Comparison of ENCODE assay signal across 25 mouse cellular contexts in the genomic region with DNA sequence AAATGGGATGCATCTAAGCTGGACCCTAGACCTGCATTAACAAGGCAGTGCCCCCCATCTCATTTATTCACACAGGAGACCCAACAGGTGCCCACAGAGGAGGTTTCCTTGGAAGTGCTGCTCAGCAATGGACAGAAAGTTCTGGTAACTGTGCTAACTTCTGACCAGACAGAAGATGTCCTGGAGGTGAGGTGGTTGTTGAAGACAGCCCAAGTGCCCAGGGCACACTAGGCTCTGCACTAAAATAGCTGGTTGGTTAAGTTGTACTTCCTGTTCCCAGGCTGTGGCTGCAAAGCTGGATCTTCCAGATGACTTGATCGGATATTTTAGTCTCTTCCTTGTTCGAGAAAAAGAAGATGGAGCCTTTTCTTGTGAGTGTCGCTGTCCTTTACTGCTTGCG. TPM values are rescaled to one million over a fixed set of nuclear protein-coding genes. Genes with fewer than 3 reads are reported as not detected.
DNase-seq lines count a peak whose midpoint lies in the region; ATAC-seq and TF ChIP-seq lines count a peak whose summit lies in the region.
"Had no signal": no experiment of that assay in that cellular context is flagged by ENCODE, and none has a peak within 500 bp of the region (broad histone marks: within the 10 kb centered on the region; RNA-seq: fewer than 3 reads in every experiment).

No protein-coding gene starts in this region.

- no peak for ATAC-seq in intestine, embryonic 14.5 days (replicated peaks; ENCODE audit: low FRiP score, low TSS enrichment, low read depth)
- ATAC-seq in intestine, embryonic 15.5 days = no peak
- ATAC-seq: activated CD4-positive, CD25-positive, alpha-beta regulatory T cell, adult 4 months; CD4-positive, CD25-positive, alpha-beta regulatory T cell, adult 4 months; forebrain, embryonic 15.5 days had no signal

- no peak overlapping the region for H3K4me3 ChIP-seq in intestine, embryonic 14.5 days (ENCODE audit: low read depth, low read length)
- no peak overlapping the region for H3K4me3 ChIP-seq in intestine, embryonic 15.5 days (replicated peaks)
- H3K4me3 ChIP-seq in bone marrow macrophage, adult 2 months (ENCODE audit: insufficient read depth, low read length) = peak overlapping the region; percentile 15; the same call in 1 of the 2 replicates
- no peak overlapping the region for H3K4me3 ChIP-seq in macrophage (ENCODE audit: inconsistent target)
- H3K4me3 ChIP-seq: embryonic facial prominence, embryonic 10.5 days; embryonic facial prominence, embryonic 13.5 days; erythroblast, embryonic 14.5 days; forebrain, embryonic 12.5 days; forebrain, embryonic 15.5 days; heart, adult 2 months; heart, embryonic 10.5 days; hindbrain, embryonic 12.5 days; hindbrain, embryonic 15.5 days had no signal

- peaks cover 4% of the 10 kb centered on the region for H3K9me3 ChIP-seq in intestine, embryonic 14.5 days (ENCODE audit: control insufficient read depth, low read length)
- 0 out of 2 replicates have a peak, but pooled peaks cover 4% of the 10 kb centered on the region for H3K9me3 ChIP-seq in intestine, embryonic 15.5 days

- no peak overlapping the region for H3K9ac ChIP-seq in intestine, embryonic 14.5 days (ENCODE audit: low read length)
- no peak overlapping the region for H3K9ac ChIP-seq in intestine, embryonic 15.5 days
- H3K9ac ChIP-seq: embryonic facial prominence, embryonic 13.5 days; forebrain, embryonic 12.5 days; forebrain, embryonic 15.5 days; hindbrain, embryonic 12.5 days; hindbrain, embryonic 15.5 days had no signal

- DNase-seq in intestine, embryonic 14.5 days (ENCODE audit: low spot score) = peak; percentile 35
- peak; percentile 55 for DNase-seq in layer of hippocampus, adult 9-11 months
- no peak for DNase-seq in layer of hippocampus, postnatal 14 days (ENCODE audit: low spot score in 2 of 2)
- DNase-seq in right cerebral cortex, postnatal 36 days (ENCODE audit: low spot score in 2 of 2) = no peak
- DNase-seq in cerebellum, adult 11-12 months = no peak
- DNase-seq: adrenal gland, adult 8-10 months; cerebellum, adult 18-20 months; cerebellum, adult 9-10 months; embryo, embryonic 11 days; gastrocnemius, postnatal 25 days; heart, adult 2 months had no signal

- TF ChIP-seq CTCF in bone marrow macrophage, adult 2 months (IDR thresholded peaks at IDR 0.05; ENCODE audit: low read depth, low read length) = no peak

- peaks cover 67% of the 10 kb centered on the region for H3K36me3 ChIP-seq in intestine, embryonic 14.5 days (ENCODE audit: control insufficient read depth, insufficient read depth, low read length)
- peaks cover 58% of the 10 kb centered on the region for H3K36me3 ChIP-seq in intestine, embryonic 15.5 days
- H3K36me3 ChIP-seq in macrophage (ENCODE audit: inconsistent target) = peaks cover 54% of the 10 kb centered on the region

- no peaks in the 10 kb centered on the region for H3K27me3 ChIP-seq in intestine, embryonic 14.5 days (replicated peaks; ENCODE audit: control insufficient read depth, insufficient read depth, low read length)
- H3K27me3 ChIP-seq in intestine, embryonic 15.5 days (replicated peaks) = no peaks in the 10 kb centered on the region
- H3K27me3 ChIP-seq: embryonic facial prominence, embryonic 13.5 days; forebrain, embryonic 12.5 days; forebrain, embryonic 15.5 days; hindbrain, embryonic 12.5 days; hindbrain, embryonic 15.5 days had no signal

- H3K79me2 ChIP-seq in macrophage (ENCODE audit: inconsistent target) = peaks cover 75% of the 10 kb centered on the region

- TF ChIP-seq POLR2A in bone marrow macrophage, adult 2 months (IDR thresholded peaks at IDR 0.05; ENCODE audit: borderline replicate concordance, low read depth, low read length) = no peak

- peaks cover 19% of the 10 kb centered on the region for H3K4me1 ChIP-seq in intestine, embryonic 14.5 days (replicated peaks; ENCODE audit: control insufficient read depth, insufficient read depth, low read length)
- H3K4me1 ChIP-seq in intestine, embryonic 15.5 days (replicated peaks) = peaks cover 23% of the 10 kb centered on the region
- H3K4me1 ChIP-seq in bone marrow macrophage, adult 2 months (ENCODE audit: control insufficient read depth, insufficient read depth, low read length) = peaks cover 57% of the 10 kb centered on the region

- H3K27ac ChIP-seq in intestine, embryonic 14.5 days (ENCODE audit: low read depth) = no peak overlapping the region
- no peak overlapping the region for H3K27ac ChIP-seq in intestine, embryonic 15.5 days
- H3K27ac ChIP-seq in bone marrow macrophage, adult 2 months (ENCODE audit: insufficient read depth, low read depth, low read length) = peak overlapping the region; percentile 87
- H3K27ac ChIP-seq in macrophage = peak overlapping the region; percentile 27
- H3K27ac ChIP-seq: embryonic facial prominence, embryonic 10.5 days; embryonic facial prominence, embryonic 13.5 days; forebrain, embryonic 12.5 days; forebrain, embryonic 15.5 days; heart, adult 2 months; heart, embryonic 10.5 days; hindbrain, embryonic 12.5 days; hindbrain, embryonic 15.5 days had no signal

- WGBS in intestine, embryonic 14.5 days = 90% methylated on average over 4 of the region's 4 CpGs
- 88% methylated on average over 4 of the region's 4 CpGs for WGBS in intestine, embryonic 15.5 days
- 72% methylated on average over 4 of the region's 4 CpGs for WGBS in macrophage (ENCODE audit: missing documents)

- no peak overlapping the region for H3K4me2 ChIP-seq in intestine, embryonic 14.5 days (ENCODE audit: low read length)
- H3K4me2 ChIP-seq in intestine, embryonic 15.5 days (replicated peaks) = no peak overlapping the region
- H3K4me2 ChIP-seq: embryonic facial prominence, embryonic 13.5 days; forebrain, embryonic 12.5 days; forebrain, embryonic 15.5 days; hindbrain, embryonic 12.5 days; hindbrain, embryonic 15.5 days had no signal

RNA-seq across cellular contexts. Expression of a gene that starts 2.4 kb away (rescaled TPM):
- 63.6 and 65.0 TPM in 2 replicates for polyA plus RNA-seq in intestine, embryonic 14.5 days (2014; fragmentation: Nextera tagmentation; extraction: Ambion mirVana)
- polyA plus RNA-seq in intestine, embryonic 15.5 days (2015; fragmentation: Nextera tagmentation; extraction: Ambion mirVana) = 58.0 and 67.3 TPM in 2 replicates
- 10 to 100 TPM; 48.1 to 55.2 TPM for total RNA-seq in layer of hippocampus, postnatal 14 days (2021)
- polyA plus RNA-seq in bone marrow macrophage, adult 2 months (2012; ENCODE audit: insufficient read depth, insufficient read length, missing spikeins) = 28.3 and 28.9 TPM in 2 replicates
- 10 to 100 TPM in 16 of 26 experiments, 1 to 10 TPM in 10; 1.5 to 35.5 (median 11.9) TPM for total RNA-seq in macrophage (2018; cell fraction: chromatin; rRNA removed)
- 10 to 100 TPM in 24 of 26 experiments, 1 to 10 TPM in 2; 6.8 to 19.7 (median 13.9) TPM for total RNA-seq in macrophage (2018; cell fraction: cytosol; rRNA removed)
- total RNA-seq in macrophage (2018; cell fraction: nucleus; rRNA removed) = 10 to 100 TPM in 16 of 26 experiments, 1 to 10 TPM in 10; 5.3 to 27.3 (median 11.7) TPM
- 15.7 to 26.2 TPM (median 16.2 TPM) in 3 replicates for polyA plus RNA-seq in macrophage (2018)

RNA-seq across cellular contexts. Expression of a gene that starts 2.6 kb away (rescaled TPM):
- 127 and 134 TPM in 2 replicates for polyA plus RNA-seq in intestine, embryonic 14.5 days (2014; fragmentation: Nextera tagmentation; extraction: Ambion mirVana)
- 131 and 136 TPM in 2 replicates for polyA plus RNA-seq in intestine, embryonic 15.5 days (2015; fragmentation: Nextera tagmentation; extraction: Ambion mirVana)
- 10 to 100 TPM; 79.5 to 80.3 TPM for total RNA-seq in layer of hippocampus, postnatal 14 days (2021)
- 80.3 and 85.8 TPM in 2 replicates for polyA plus RNA-seq in bone marrow macrophage, adult 2 months (2012; ENCODE audit: insufficient read depth, insufficient read length, missing spikeins)
- total RNA-seq in macrophage (2018; cell fraction: chromatin; rRNA removed) = 100 to 1,000 TPM in 4 of 26 experiments, 10 to 100 TPM in 22; 24.4 to 141 (median 73.8) TPM
- 10 to 100 TPM; 44.3 to 70.4 (median 56.5) TPM for total RNA-seq in macrophage (2018; cell fraction: cytosol; rRNA removed)
- 10 to 100 TPM; 30.0 to 71.3 (median 41.8) TPM for total RNA-seq in macrophage (2018; cell fraction: nucleus; rRNA removed)
- polyA plus RNA-seq in macrophage (2018) = 30.9 to 73.2 TPM (median 66.8 TPM) in 3 replicates

RNA-seq across cellular contexts. Expression of a gene that starts 6.4 kb away (rescaled TPM):
- polyA plus RNA-seq in intestine, embryonic 14.5 days (2014; fragmentation: Nextera tagmentation; extraction: Ambion mirVana) = 5.1 and 5.2 TPM in 2 replicates
- 8.1 and 8.8 TPM in 2 replicates for polyA plus RNA-seq in intestine, embryonic 15.5 days (2015; fragmentation: Nextera tagmentation; extraction: Ambion mirVana)
- total RNA-seq in layer of hippocampus, postnatal 14 days (2021) = 10 to 100 TPM; 25.5 to 31.3 TPM
- 32.3 and 33.1 TPM in 2 replicates for polyA plus RNA-seq in bone marrow macrophage, adult 2 months (2012; ENCODE audit: insufficient read depth, insufficient read length, missing spikeins)
- total RNA-seq in macrophage (2018; cell fraction: chromatin; rRNA removed) = 100 to 1,000 TPM in 14 of 26 experiments, 10 to 100 TPM in 12; 34.5 to 176 (median 108) TPM
- total RNA-seq in macrophage (2018; cell fraction: cytosol; rRNA removed) = 10 to 100 TPM; 21.7 to 46.3 (median 33.1) TPM
- 100 to 1,000 TPM in 8 of 26 experiments, 10 to 100 TPM in 18; 54.2 to 160 (median 82.4) TPM for total RNA-seq in macrophage (2018; cell fraction: nucleus; rRNA removed)
- polyA plus RNA-seq in macrophage (2018) = 20.3 to 33.4 TPM (median 25.0 TPM) in 3 replicates

RNA-seq across cellular contexts. Expression of a gene that starts 15.7 kb away (rescaled TPM):
- 70.3 and 74.9 TPM in 2 replicates for polyA plus RNA-seq in intestine, embryonic 14.5 days (2014; fragmentation: Nextera tagmentation; extraction: Ambion mirVana)
- polyA plus RNA-seq in intestine, embryonic 15.5 days (2015; fragmentation: Nextera tagmentation; extraction: Ambion mirVana) = 56.6 and 63.4 TPM in 2 replicates
- 10 to 100 TPM; 61.2 to 64.7 TPM for total RNA-seq in layer of hippocampus, postnatal 14 days (2021)
- 80.4 and 90.2 TPM in 2 replicates for polyA plus RNA-seq in bone marrow macrophage, adult 2 months (2012; ENCODE audit: insufficient read depth, insufficient read length, missing spikeins)
- 100 to 1,000 TPM in 20 of 26 experiments, 10 to 100 TPM in 6; 80.5 to 217 (median 171) TPM for total RNA-seq in macrophage (2018; cell fraction: chromatin; rRNA removed)
- 10 to 100 TPM; 20.7 to 37.1 (median 26.6) TPM for total RNA-seq in macrophage (2018; cell fraction: cytosol; rRNA removed)
- 100 to 1,000 TPM in 5 of 26 experiments, 10 to 100 TPM in 21; 42.8 to 125 (median 76.1) TPM for total RNA-seq in macrophage (2018; cell fraction: nucleus; rRNA removed)
- polyA plus RNA-seq in macrophage (2018) = 25.3 to 29.9 TPM (median 29.5 TPM) in 3 replicates

RNA-seq across cellular contexts. Expression of a gene that starts 16.0 kb away (rescaled TPM):
- 1.3 TPM in 2 replicates for polyA plus RNA-seq in intestine, embryonic 14.5 days (2014; fragmentation: Nextera tagmentation; extraction: Ambion mirVana)
- polyA plus RNA-seq in intestine, embryonic 15.5 days (2015; fragmentation: Nextera tagmentation; extraction: Ambion mirVana) = 2.1 and 2.4 TPM in 2 replicates
- total RNA-seq in layer of hippocampus, postnatal 14 days (2021) = 1 to 10 TPM; 1.2 to 4.2 TPM
- 0.93 and 2.7 TPM in 2 replicates for polyA plus RNA-seq in bone marrow macrophage, adult 2 months (2012; ENCODE audit: insufficient read depth, insufficient read length, missing spikeins)
- 10 to 100 TPM in 3 of 26 experiments, 1 to 10 TPM in 23; 1.2 to 13.2 (median 4.6) TPM for total RNA-seq in macrophage (2018; cell fraction: chromatin; rRNA removed)
- total RNA-seq in macrophage (2018; cell fraction: cytosol; rRNA removed) = 1 to 10 TPM in 4 of 26 experiments, under 1 TPM in 19, not detected in 3; 0.05 to 1.7 (median 0.48) TPM
- total RNA-seq in macrophage (2018; cell fraction: nucleus; rRNA removed) = 1 to 10 TPM in 25 of 26 experiments, under 1 TPM in 1; 0.51 to 9.5 (median 3.1) TPM
- polyA plus RNA-seq in macrophage (2018) = 0.42 to 0.53 TPM in 2 of 3 replicates, not detected in the other
- total RNA-seq: hematopoietic stem cell, adult 5-6 weeks had no signal

Comparison
In these comparisons a context has a peak if more than half of its experiments do, and no peak if none do; other contexts are left out.
1. DNase-seq: peak in intestine, embryonic 14.5 days (single experiment) and layer of hippocampus, adult 9-11 months (single experiment); none in layer of hippocampus, postnatal 14 days (0 of 2), right cerebral cortex, postnatal 36 days (0 of 2) and cerebellum, adult 11-12 months (single experiment).
2. H3K27ac ChIP-seq: peak in bone marrow macrophage, adult 2 months (single experiment) and macrophage (single experiment); none in intestine, embryonic 14.5 days (single experiment) and intestine, embryonic 15.5 days (single experiment).